Mouse (Mus musculus) heart, postnatal 0 days (tissue): ENCODE results near the gene Asic2. TPM values are rescaled to one million over a fixed set of nuclear protein-coding genes. Genes with fewer than 3 reads are reported as not detected.

Experiments used
- ATAC-seq: fragments of 200-750 bp; cut with Nextera tagmentation; 2 replicates; pipeline ENCODE4 v1.8.0; 2017; ENCODE audit warnings: low read depth, moderate number of reproducible peaks, moderate library complexity; ENCODE audit not compliant: insufficient read depth
- DNase-seq: peaks from one replicate; pipeline ENCODE4 v3.0.0-alpha.2; 2016; ENCODE audit warnings: low spot score
- H3K27ac ChIP-seq: fragments of 300-500 bp; sonication (generic); 2 replicates; pipeline ENCODE4 v1.5.1; 2014; ENCODE audit warnings: low read depth, mild to moderate bottlenecking
- H3K27me3 ChIP-seq: fragments of 300-500 bp; sonication (generic); 2 replicates; pipeline ENCODE4 v1.6.1; 2014; ENCODE audit warnings: low read length, mixed read lengths; ENCODE audit not compliant: control insufficient read depth, insufficient read depth
- H3K36me3 ChIP-seq: fragments of 300-500 bp; sonication (generic); replicated peaks from 2 replicates; pipeline ENCODE4 v1.6.1; 2014; ENCODE audit warnings: low read length, mixed read lengths; ENCODE audit not compliant: control insufficient read depth, insufficient read depth
- H3K4me1 ChIP-seq: fragments of 300-500 bp; sonication (generic); 2 replicates; pipeline ENCODE4 v1.6.1; 2014; ENCODE audit warnings: antibody characterized with exemption; ENCODE audit not compliant: control insufficient read depth, insufficient read depth
- H3K4me2 ChIP-seq: fragments of 300-500 bp; sonication (generic); 2 replicates; pipeline ENCODE4 v1.6.1; 2014; ENCODE audit warnings: low read depth, mild to moderate bottlenecking, low read length, moderate library complexity
- H3K4me3 ChIP-seq: fragments of 300-500 bp; sonication (generic); 2 replicates; pipeline ENCODE4 v1.5.1; 2014; ENCODE audit warnings: low read depth, low read length
- H3K9ac ChIP-seq: fragments of 300-500 bp; sonication (generic); replicated peaks from 2 replicates; pipeline ENCODE4 v1.6.1; 2014; ENCODE audit warnings: low read depth, low read length, mixed read lengths
- H3K9me3 ChIP-seq: fragments of 300-500 bp; sonication (generic); replicated peaks from 2 replicates; pipeline ENCODE4 v1.6.1; 2016; ENCODE audit warnings: low read length; ENCODE audit not compliant: control insufficient read depth
- CTCF ChIP-seq: IDR thresholded peaks from 2 replicates; pipeline ENCODE4 v1.5.1; 2016; ENCODE audit warnings: antibody characterized with exemption, control low read depth, low read depth
- EP300 ChIP-seq: IDR thresholded peaks from 2 replicates; pipeline ENCODE4 v1.6.1; 2016; ENCODE audit warnings: antibody characterized with exemption, low read depth
- WGBS: fragments of 180-500 bp; shearing (Covaris S2); extraction: QIAGEN DNeasy Blood & Tissue Kit; methylation state at CpG from one replicate; pipeline ENCODE4 v1.1.7; 2014; 5-methylcytosine and 5-hydroxymethylcytosine counted together
- polyA plus RNA-seq: library from polyadenylated mRNA; unstranded; fragments of >200 nt; fragmentation: Nextera tagmentation; extraction: Ambion mirVana; gene quantifications from 2 replicates; pipeline ENCODE4 v1.2.1, GENCODE M21; 2015
- total RNA-seq: library from RNA; depleted of rRNA; stranded (reverse); fragments of >200 nt; gene quantifications from 2 replicates; pipeline ENCODE4 v1.2.3, GENCODE M21; 2014; ENCODE audit warnings: low replicate concordance

Gene Asic2
- total and polyA plus RNA-seq, 2 experiments from 2014 or later = not detected

DNA sequence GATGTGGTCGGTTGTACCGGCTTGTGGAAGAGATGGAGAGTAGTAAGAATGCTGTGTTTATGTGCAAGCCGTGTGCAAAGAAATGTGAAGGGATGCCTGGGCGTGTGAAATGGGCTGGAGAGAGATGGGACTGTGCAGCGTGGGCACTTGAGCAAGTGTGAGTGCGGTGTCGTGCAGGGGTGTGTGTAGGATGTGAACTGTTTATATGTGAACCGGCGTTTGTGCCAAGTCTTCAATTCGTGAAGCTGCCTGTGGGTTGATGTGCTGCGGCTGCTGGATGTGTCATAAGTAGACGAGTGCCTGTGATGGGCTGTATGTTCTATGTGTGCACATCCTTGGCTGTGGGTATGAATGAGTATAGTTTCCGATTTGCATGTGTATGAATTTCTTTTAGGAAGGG, 814.4 kb downstream of the Asic2 start:
- no peak for ATAC-seq
- WGBS = 19% methylated on average over 13 of the region's 13 CpGs

DNA sequence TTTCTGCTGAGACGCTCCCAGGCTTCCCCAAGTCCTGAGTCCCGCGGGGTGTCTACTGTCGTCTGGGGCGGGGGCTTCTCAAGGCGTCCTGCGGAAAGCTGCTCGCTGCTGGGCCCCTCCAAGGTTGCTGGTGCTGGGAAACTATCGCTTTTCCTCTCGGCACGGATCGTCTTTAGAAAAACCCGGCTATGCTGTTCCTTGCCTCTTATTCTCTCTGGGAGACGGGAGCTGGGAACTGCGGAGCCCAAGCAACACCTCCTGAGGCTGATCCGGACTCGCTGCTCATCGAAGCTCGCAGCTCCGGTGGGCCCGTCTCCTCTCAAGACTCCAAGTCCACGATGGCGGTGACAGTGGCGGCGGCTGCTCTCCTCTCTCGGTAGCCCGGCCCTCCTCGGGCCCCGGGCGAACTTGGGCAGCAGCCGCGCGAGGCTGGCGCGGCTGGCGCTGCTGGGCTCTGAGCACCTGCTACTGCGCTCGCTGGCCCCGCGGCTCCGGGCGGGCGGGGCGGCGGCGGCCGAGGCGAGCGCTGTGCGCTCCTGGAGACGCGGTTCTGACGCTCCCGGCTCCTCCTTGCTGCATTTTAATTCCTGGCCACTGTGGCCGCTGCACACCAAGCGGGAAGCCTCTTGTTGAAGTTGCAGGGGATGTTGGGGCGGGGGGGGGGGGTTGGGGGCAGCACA, 815.0 kb downstream of the Asic2 start:
- Histone ChIP-seq H3K9me3 (no peaks in the 10 kb centered on the region), H3K27me3 (peaks cover 62% of the 10 kb centered on the region), H3K4me3 (peak overlapping the region; percentile 44), H3K27ac (no peak overlapping the region), H3K9ac (no peak overlapping the region), H3K4me1 (0 out of 2 replicates have a peak, but pooled peaks cover 7% of the 10 kb centered on the region), H3K36me3 (no peaks in the 10 kb centered on the region), H3K4me2 (peak overlapping the region; percentile 64)
- no peak for TF ChIP-seq EP300
- TF ChIP-seq CTCF = no peak
- under 1% methylated on average over 56 of the region's 57 CpGs for WGBS
- DNase-seq (peak; percentile 6), ATAC-seq (peak; percentile 53; the same call in 1 of the 2 replicates)

More for the DNA sequence above, 814.4 kb downstream of the Asic2 start:
- Histone ChIP-seq H3K4me1 (0 out of 2 replicates have a peak, but pooled peaks cover 7% of the 10 kb centered on the region), H3K27ac (no peak overlapping the region), H3K4me2 (peak overlapping the region; percentile 64), H3K9ac (no peak overlapping the region), H3K36me3 (no peaks in the 10 kb centered on the region), H3K4me3 (peak overlapping the region; percentile 44), H3K27me3 (peaks cover 62% of the 10 kb centered on the region), H3K9me3 (no peaks in the 10 kb centered on the region)
- no peak for DNase-seq
- TF ChIP-seq EP300 (no peak), CTCF (no peak)

DNA sequence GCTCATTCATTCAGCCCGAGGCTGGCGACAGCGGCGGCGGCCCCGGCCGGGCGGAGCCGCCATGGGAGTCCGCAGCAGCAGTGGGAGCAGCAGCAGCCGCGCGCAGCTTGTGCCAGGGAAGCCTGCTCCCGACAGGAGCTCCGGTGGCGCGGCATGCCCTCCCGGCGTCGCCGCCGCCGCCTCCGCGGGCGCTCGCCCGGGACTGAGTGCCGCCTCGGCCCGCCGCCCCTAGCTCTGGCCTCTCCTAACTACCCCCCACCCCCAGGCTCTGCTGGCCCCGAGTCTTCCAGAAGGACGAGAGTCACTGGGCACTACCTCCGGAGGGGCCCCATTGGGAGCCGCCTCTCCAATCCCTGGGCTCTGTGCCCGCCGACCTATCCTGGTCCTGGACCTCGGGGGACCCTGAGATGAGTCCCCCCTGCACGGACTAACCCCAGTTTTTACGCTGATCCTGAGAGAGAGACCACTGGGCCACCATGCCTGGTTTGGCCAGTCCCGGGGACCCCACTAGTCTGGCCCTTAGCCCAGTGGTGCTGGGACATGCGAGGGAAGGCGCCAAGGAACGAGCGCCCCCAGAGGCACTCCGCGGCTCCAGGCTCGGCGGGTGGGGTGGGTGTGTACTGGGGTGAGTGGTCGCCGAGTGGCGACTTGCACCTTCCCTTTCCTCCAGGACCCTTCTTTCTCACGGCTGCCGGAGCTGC, 815.6 kb downstream of the Asic2 start:
- whole genome bisulfite sequencing = under 1% methylated on average over 47 of the region's 55 CpGs
- DNase-seq = no peak

DNA sequence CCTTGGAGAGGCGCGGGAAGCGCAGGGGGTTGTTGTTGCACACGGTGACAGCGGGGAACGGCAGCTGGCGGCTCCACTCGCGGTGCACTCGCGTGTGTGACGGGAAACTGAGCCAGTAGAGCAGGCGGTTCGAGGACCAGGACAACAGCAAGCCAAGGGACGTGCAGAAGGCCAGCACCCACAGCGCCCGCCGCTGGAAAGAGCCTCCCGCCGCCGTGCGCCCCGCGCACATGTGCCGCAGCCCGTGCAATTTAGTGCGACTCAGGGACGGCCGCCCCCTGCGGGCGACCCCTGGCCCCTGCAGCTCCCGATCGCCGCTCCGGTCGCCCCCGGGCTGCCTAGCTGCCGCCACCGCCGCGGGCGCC, 816.3 kb downstream of the Asic2 start:
- Histone ChIP-seq H3K27ac (no peak overlapping the region), H3K9me3 (no peaks in the 10 kb centered on the region), H3K4me2 (peak overlapping the region; percentile 64), H3K4me1 (0 out of 2 replicates have a peak, but pooled peaks cover 7% of the 10 kb centered on the region), H3K4me3 (peak overlapping the region; percentile 44), H3K36me3 (no peaks in the 10 kb centered on the region), H3K27me3 (peaks cover 62% of the 10 kb centered on the region), H3K9ac (no peak overlapping the region)
- TF ChIP-seq EP300 (no peak), CTCF (0 out of 2 replicates have a peak, but pooled peaks have one; percentile 5)
- ATAC-seq (no peak), DNase-seq (no peak)
- 2% methylated on average over 40 of the region's 42 CpGs for WGBS

More for the DNA sequence above, 815.6 kb downstream of the Asic2 start:
- no peak overlapping the region for H3K27ac ChIP-seq
- H3K4me3 ChIP-seq = peak overlapping the region; percentile 44
- no peaks in the 10 kb centered on the region for H3K9me3 ChIP-seq
- TF ChIP-seq EP300 (no peak), CTCF (no peak)
- peaks cover 62% of the 10 kb centered on the region for H3K27me3 ChIP-seq
- no peak for ATAC-seq
- no peak overlapping the region for H3K9ac ChIP-seq
- H3K4me1 ChIP-seq = 0 out of 2 replicates have a peak, but pooled peaks cover 7% of the 10 kb centered on the region
- H3K4me2 ChIP-seq = peak overlapping the region; percentile 64
- no peaks in the 10 kb centered on the region for H3K36me3 ChIP-seq

DNA sequence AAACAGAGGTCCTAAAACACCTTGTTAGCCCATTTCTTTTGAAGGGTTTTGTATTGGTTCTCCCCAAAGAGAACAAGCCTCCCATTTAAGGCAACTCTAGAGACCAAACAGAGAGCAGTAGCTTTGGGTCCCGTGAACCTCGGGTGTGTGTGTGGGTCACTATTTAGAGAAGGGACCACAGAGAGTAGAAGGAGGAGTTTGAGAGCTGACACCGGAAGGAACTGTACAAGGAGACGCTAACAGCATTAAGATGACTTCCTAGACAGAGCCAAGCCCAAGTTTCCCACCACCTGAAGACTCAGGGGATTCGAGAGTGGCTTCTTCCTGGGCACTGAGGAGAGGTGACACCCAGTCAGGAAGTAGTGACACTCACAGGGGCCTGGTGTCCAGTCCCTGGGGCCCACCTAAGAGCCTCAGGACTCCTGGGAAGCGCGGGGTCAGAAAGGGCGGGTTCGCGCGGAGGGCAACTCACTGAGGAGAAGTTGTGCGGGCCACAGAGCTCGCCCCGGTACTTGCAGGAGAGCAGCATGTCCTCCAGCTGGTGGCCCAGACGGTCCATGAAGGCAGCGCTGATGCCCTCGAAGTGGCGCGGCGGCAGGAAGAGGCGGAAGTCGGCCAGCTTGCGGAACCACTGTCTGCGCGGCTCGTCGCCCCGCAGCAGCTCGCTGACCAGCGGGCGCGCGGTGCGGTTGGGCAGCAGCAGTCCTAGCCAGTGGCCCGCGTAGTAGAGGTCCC, 816.8 kb downstream of the Asic2 start:
- no peak overlapping the region for H3K9ac ChIP-seq
- peak overlapping the region; percentile 64 for H3K4me2 ChIP-seq
- H3K27ac ChIP-seq = no peak overlapping the region
- 0 out of 2 replicates have a peak, but pooled peaks cover 7% of the 10 kb centered on the region for H3K4me1 ChIP-seq
- H3K4me3 ChIP-seq = peak overlapping the region; percentile 44
- 6% methylated on average over 35 of the region's 36 CpGs for WGBS
- TF ChIP-seq EP300 = no peak
- TF ChIP-seq CTCF = no peak
- H3K36me3 ChIP-seq = no peaks in the 10 kb centered on the region
- no peak for ATAC-seq
- DNase-seq = no peak
- no peaks in the 10 kb centered on the region for H3K9me3 ChIP-seq
- H3K27me3 ChIP-seq = peaks cover 62% of the 10 kb centered on the region
